Mouse (Mus musculus): ENCODE results near the gene Cdc45. TPM values are rescaled to one million over a fixed set of nuclear protein-coding genes. Genes with fewer than 3 reads are reported as not detected.

Gene Cdc45
- polyA plus RNA-seq, 1 experiment = 9.7 TPM

GRCm38 (mm10) chr16:18836468-18837208 lies 24.9 kb upstream of the Cdc45 start, which contains the start of the genes 2510002D24Rik and Gm28539:
TSS of gene 2510002D24Rik (plus strand) at chr16:18836578.
TSS of gene Gm28539 (plus strand) at chr16:18836584.
- no peak for TF ChIP-seq CTCF (IDR thresholded peaks at IDR 0.05; ENCODE audit: extremely low read depth, insufficient read depth, insufficient read length, insufficient replicate concordance)
- peak; percentile 86 for TF ChIP-seq POLR2A (IDR thresholded peaks at IDR 0.05; ENCODE audit: low read depth, low read length)
- Histone ChIP-seq H3K36me3 (ENCODE audit: control insufficient read depth, insufficient read depth, low read length) (peaks cover 10% of the 10 kb centered on the region), H3K4me1 (ENCODE audit: control insufficient read depth, insufficient read depth, insufficient read length) (no peaks in the 10 kb centered on the region; the same call in 1 of the 2 replicates), H3K4me3 (ENCODE audit: extremely low read depth, insufficient read depth, insufficient read length) (peak within 1 kb of the TSS; percentile 90), H3K27me3 (ENCODE audit: control insufficient read depth, insufficient read depth, low read length) (no peaks in the 10 kb centered on the region), H3K27ac (ENCODE audit: insufficient read depth, low read length) (peak within 1 kb of the TSS; percentile 58)
- WGBS = 1% methylated on average over 46 of the region's 46 CpGs
- DNase-seq (ENCODE audit: low read depth in 1 of 2, low spot score in 2 of 2) = peak; percentile 95 to 97

GRCm38 (mm10) chr16:18836073-18836467 lies 24.3 kb upstream of the Cdc45 start:
- H3K27me3 ChIP-seq (ENCODE audit: control insufficient read depth, insufficient read depth, low read length) = no peaks in the 10 kb centered on the region
- H3K27ac ChIP-seq (ENCODE audit: insufficient read depth, low read length) = no peak overlapping the region
- DNase-seq (ENCODE audit: low read depth in 1 of 2, low spot score in 2 of 2) = no peak
- H3K36me3 ChIP-seq (ENCODE audit: control insufficient read depth, insufficient read depth, low read length) = peaks cover 12% of the 10 kb centered on the region
- 33% methylated on average over 3 of the region's 3 CpGs for WGBS
- H3K4me1 ChIP-seq (ENCODE audit: control insufficient read depth, insufficient read depth, insufficient read length) = no peaks in the 10 kb centered on the region; the same call in 1 of the 2 replicates
- TF ChIP-seq CTCF (IDR thresholded peaks at IDR 0.05; ENCODE audit: extremely low read depth, insufficient read depth, insufficient read length, insufficient replicate concordance) (no peak), POLR2A (IDR thresholded peaks at IDR 0.05; ENCODE audit: low read depth, low read length) (no peak)
- peak overlapping the region; percentile 90; the same call in 1 of the 2 replicates for H3K4me3 ChIP-seq (ENCODE audit: extremely low read depth, insufficient read depth, insufficient read length)

- Histone ChIP-seq H3K36me3 (ENCODE audit: control insufficient read depth, insufficient read depth, low read length) (peaks cover 16% of the 10 kb centered on the region), H3K4me3 (ENCODE audit: extremely low read depth, insufficient read depth, insufficient read length) (no peak overlapping the region), H3K27ac (ENCODE audit: insufficient read depth, low read length) (no peak overlapping the region), H3K4me1 (ENCODE audit: control insufficient read depth, insufficient read depth, insufficient read length) (no peaks in the 10 kb centered on the region; the same call in 1 of the 2 replicates), H3K27me3 (ENCODE audit: control insufficient read depth, insufficient read depth, low read length) (no peaks in the 10 kb centered on the region)
- DNase-seq (ENCODE audit: low read depth in 1 of 2, low spot score in 2 of 2) = no peak
- TF ChIP-seq POLR2A (IDR thresholded peaks at IDR 0.05; ENCODE audit: low read depth, low read length) (no peak), CTCF (IDR thresholded peaks at IDR 0.05; ENCODE audit: extremely low read depth, insufficient read depth, insufficient read length, insufficient replicate concordance) (no peak)
- 84% methylated on average over 2 of the region's 2 CpGs for WGBS
Measured at GRCm38 (mm10) chr16:18833486-18833885, 21.7 kb upstream of the Cdc45 start.

GRCm38 (mm10) chr16:18829102-18829501 lies 17.3 kb upstream of the Cdc45 start:
- DNase-seq (ENCODE audit: low read depth in 1 of 2, low spot score in 2 of 2) = no peak
- TF ChIP-seq POLR2A (IDR thresholded peaks at IDR 0.05; ENCODE audit: low read depth, low read length) = no peak
- no peak for TF ChIP-seq CTCF (IDR thresholded peaks at IDR 0.05; ENCODE audit: extremely low read depth, insufficient read depth, insufficient read length, insufficient replicate concordance)
- Histone ChIP-seq H3K36me3 (ENCODE audit: control insufficient read depth, insufficient read depth, low read length) (peaks cover 44% of the 10 kb centered on the region), H3K27ac (ENCODE audit: insufficient read depth, low read length) (no peak overlapping the region), H3K4me3 (ENCODE audit: extremely low read depth, insufficient read depth, insufficient read length) (no peak overlapping the region), H3K27me3 (ENCODE audit: control insufficient read depth, insufficient read depth, low read length) (no peaks in the 10 kb centered on the region), H3K4me1 (ENCODE audit: control insufficient read depth, insufficient read depth, insufficient read length) (no peaks in the 10 kb centered on the region)
- 89% methylated on average over 6 of the region's 6 CpGs for WGBS

- Histone ChIP-seq H3K36me3 (ENCODE audit: control insufficient read depth, insufficient read depth, low read length) (peaks cover 44% of the 10 kb centered on the region), H3K27ac (ENCODE audit: insufficient read depth, low read length) (no peak overlapping the region), H3K4me1 (ENCODE audit: control insufficient read depth, insufficient read depth, insufficient read length) (no peaks in the 10 kb centered on the region), H3K4me3 (ENCODE audit: extremely low read depth, insufficient read depth, insufficient read length) (no peak overlapping the region), H3K27me3 (ENCODE audit: control insufficient read depth, insufficient read depth, low read length) (no peaks in the 10 kb centered on the region)
- no peak for TF ChIP-seq POLR2A (IDR thresholded peaks at IDR 0.05; ENCODE audit: low read depth, low read length)
- TF ChIP-seq CTCF (IDR thresholded peaks at IDR 0.05; ENCODE audit: extremely low read depth, insufficient read depth, insufficient read length, insufficient replicate concordance) = no peak
- 97% methylated on average over 3 of the region's 3 CpGs for WGBS
- DNase-seq (ENCODE audit: low read depth in 1 of 2, low spot score in 2 of 2) = no peak
Measured at GRCm38 (mm10) chr16:18828630-18829029, 16.8 kb upstream of the Cdc45 start.

- DNase-seq (ENCODE audit: low read depth in 1 of 2, low spot score in 2 of 2) = no peak
- Histone ChIP-seq H3K4me3 (ENCODE audit: extremely low read depth, insufficient read depth, insufficient read length) (no peak overlapping the region), H3K27me3 (ENCODE audit: control insufficient read depth, insufficient read depth, low read length) (no peaks in the 10 kb centered on the region), H3K36me3 (ENCODE audit: control insufficient read depth, insufficient read depth, low read length) (peaks cover 63% of the 10 kb centered on the region), H3K27ac (ENCODE audit: insufficient read depth, low read length) (no peak overlapping the region), H3K4me1 (ENCODE audit: control insufficient read depth, insufficient read depth, insufficient read length) (no peaks in the 10 kb centered on the region)
- 87% methylated on average over 4 of the region's 4 CpGs for WGBS
- TF ChIP-seq POLR2A (IDR thresholded peaks at IDR 0.05; ENCODE audit: low read depth, low read length) = no peak
- no peak for TF ChIP-seq CTCF (IDR thresholded peaks at IDR 0.05; ENCODE audit: extremely low read depth, insufficient read depth, insufficient read length, insufficient replicate concordance)
Measured at GRCm38 (mm10) chr16:18822925-18823324, 11.1 kb upstream of the Cdc45 start.

- Histone ChIP-seq H3K4me1 (ENCODE audit: control insufficient read depth, insufficient read depth, insufficient read length) (no peaks in the 10 kb centered on the region), H3K27me3 (ENCODE audit: control insufficient read depth, insufficient read depth, low read length) (no peaks in the 10 kb centered on the region), H3K36me3 (ENCODE audit: control insufficient read depth, insufficient read depth, low read length) (peaks cover 61% of the 10 kb centered on the region), H3K4me3 (ENCODE audit: extremely low read depth, insufficient read depth, insufficient read length) (no peak overlapping the region), H3K27ac (ENCODE audit: insufficient read depth, low read length) (no peak overlapping the region)
- 81% methylated on average over 1 of the region's 1 CpGs for WGBS
- TF ChIP-seq CTCF (IDR thresholded peaks at IDR 0.05; ENCODE audit: extremely low read depth, insufficient read depth, insufficient read length, insufficient replicate concordance) (no peak), POLR2A (IDR thresholded peaks at IDR 0.05; ENCODE audit: low read depth, low read length) (no peak)
- no peak for DNase-seq (ENCODE audit: low read depth in 1 of 2, low spot score in 2 of 2)
Measured at GRCm38 (mm10) chr16:18822356-18822755, 10.6 kb upstream of the Cdc45 start.

All from spleen, adult 2 months (tissue).